Mouse (Mus musculus) layer of hippocampus, postnatal 36 days (tissue): ENCODE results near the gene Gm21887. TPM values are rescaled to one million over a fixed set of nuclear protein-coding genes. Genes with fewer than 3 reads are reported as not detected.
"Not testable (repeated sequence)": the region's sequence is repeated elsewhere in the genome, so short reads cannot be mapped to it uniquely, and the experiment has no call there.

Source experiments
- DNase-seq, 2 experiments: peaks; one replicate each; pipeline ENCODE4 v3.0.0; 2022
- total RNA-seq, 2 experiments: library from RNA; stranded (reverse); gene quantifications; 2 replicates each; pipeline ENCODE4 v1.2.3; 2021

The Gm21887 gene
- total RNA-seq, 2 experiments from 2014 or later, result 230 to 241 TPM

DNA sequence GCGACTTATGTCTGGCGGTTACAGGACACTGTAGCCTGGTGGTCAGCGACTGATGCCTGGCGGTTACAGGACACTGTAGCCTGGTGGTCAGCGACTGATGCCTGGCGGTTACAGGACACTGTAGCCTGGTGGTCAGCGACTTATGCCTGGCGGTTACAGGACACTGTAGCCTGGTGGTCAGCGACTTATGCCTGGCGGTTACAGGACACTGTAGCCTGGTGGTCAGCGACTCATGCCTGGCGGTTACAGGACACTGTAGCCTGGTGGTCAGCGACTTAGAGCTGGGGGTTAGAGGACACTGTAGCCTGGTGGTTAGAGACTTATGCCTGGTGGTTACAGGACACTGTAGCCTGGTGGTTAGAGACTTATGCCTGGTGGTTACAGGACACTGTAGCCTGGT lies 4.0 kb downstream of the Gm21887 start:
- DNase-seq, result not testable (repeated sequence)

- DNase-seq, result not testable (repeated sequence)
Observed at GRCm38 (mm10) chrX:170014038-170014437, 4.6 kb downstream of the Gm21887 start.

GRCm38 (mm10) chrX:170015883-170016282 lies 6.4 kb downstream of the Gm21887 start:
- not testable (repeated sequence) for DNase-seq

- peak in 1 of 2 experiments; percentile 70 for DNase-seq
Observed at GRCm38 (mm10) chrX:170017333-170018245, 8.1 kb downstream of the Gm21887 start.

DNA sequence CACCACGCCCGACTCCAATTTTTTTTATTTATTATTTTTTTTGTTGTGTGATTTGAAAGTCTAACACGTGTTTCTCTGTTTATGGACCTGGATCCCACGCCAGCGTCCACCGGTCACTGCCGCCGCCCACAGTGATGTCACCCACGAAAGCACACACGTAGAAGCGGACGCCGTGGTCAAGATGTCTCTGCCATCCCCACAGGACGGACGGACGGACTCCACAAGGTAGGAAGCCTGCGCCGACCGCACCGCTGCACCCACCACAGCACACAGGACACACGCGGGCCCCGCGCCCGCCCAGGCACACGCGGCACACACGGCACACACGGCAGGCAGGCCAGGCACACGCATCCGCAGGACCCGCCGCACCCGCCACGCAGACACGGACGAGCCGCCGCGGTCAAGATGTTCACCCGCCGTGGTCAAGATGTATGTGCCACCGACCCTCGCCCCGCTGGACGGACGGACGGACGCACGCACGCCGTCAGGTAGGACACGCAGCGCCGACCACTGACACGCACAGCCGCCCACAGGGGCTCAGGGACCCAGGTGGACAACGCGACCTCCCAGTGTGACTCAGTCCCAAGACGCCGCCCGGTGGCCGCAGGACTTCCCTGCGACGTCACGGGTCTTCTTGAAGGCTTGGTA lies 9.2 kb downstream of the Gm21887 start:
- DNase-seq, result peak in 1 of 2 experiments; percentile 53

DNA sequence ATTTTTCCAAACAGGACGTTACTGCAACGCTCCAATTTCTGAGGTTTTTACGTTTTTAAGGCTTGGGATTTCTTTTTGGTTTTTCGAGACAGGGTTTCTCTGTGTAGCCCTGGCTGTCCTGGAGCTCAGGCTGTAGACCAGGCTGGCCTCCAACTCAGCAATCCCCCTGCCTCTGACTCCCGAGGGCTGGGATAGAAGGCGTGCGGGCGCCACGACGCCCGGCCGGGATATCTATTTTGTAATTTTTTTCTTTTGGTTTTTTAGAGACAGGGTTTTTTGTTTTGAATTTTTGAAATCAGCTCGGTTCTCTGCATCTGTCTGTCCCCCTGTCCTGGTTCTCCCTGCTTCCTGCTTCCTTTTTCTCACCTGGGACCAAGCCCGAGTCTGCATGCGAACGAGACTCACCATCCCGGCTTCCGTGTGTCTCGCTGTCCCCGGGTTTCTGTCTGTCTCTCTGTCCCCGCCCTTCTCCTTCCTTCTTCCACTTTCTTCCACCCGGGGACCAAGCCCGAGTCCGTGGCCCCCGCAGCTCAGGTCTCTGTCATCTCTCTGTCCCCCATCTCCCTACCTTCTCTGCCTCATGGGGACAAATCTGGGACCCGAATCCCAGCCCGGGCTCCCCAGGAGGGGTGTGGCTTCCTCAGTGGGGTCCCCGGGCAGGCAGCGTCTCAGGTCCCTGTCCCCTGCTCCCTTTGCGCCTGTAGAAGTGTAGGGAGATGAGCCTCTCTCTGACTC lies 9.9 kb downstream of the Gm21887 start:
- DNase-seq, result peak in 1 of 2 experiments; percentile 29

DNA sequence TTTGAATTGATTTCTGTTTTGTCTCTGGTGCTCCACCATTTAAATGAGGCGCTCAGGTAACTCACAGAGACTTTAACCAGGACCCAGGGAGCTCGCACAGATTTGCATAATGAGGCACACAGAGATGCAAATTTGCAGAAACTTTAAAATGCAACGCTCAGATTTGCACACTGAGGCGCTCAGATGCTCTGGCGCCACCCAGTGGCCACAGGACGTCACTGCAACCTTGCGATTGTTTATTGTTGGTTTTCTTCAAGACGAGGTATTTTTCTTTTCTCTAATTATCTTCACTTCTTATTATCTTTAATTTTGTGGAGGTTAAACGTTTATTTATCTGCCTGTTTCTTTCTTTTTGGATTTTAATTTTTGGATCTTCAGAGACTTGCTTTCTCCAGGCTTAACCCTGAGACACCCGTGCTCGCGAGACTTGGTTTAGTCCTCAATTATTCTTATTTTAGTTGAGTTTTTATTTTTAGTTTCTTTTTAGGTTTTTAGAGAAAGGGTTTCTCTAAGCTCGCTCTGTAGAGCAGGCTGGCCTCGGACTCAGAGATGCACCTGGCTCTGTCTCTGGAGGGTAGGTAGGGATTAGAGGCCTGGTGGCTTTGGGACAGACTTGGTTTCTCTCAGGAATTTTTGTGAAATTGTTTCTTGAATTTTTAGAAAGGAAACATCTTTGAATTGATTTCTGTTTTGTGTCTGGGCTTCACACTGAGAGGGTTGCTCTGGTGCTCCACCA lies 10.7 kb downstream of the Gm21887 start:
- DNase-seq, result peak; percentile 87 to 90

DNA sequence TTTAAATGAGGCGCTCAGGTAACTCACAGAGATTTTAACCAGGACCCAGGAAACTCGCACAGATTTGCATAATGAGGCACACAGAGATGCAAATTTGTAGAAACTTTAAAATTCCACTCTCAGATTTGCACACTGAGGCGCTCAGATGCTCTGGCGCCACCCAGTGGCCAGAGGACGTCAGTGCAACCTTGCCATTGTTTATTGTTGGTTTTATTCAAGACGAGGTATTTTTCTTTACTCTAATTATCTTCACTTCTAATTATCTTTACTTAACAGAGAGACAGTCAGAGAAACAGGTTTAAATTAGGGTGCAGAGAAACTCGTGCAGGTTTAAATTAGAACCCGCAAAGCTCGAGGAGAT lies 11.2 kb downstream of the Gm21887 start:
- peak; percentile 62 to 78 for DNase-seq

DNA sequence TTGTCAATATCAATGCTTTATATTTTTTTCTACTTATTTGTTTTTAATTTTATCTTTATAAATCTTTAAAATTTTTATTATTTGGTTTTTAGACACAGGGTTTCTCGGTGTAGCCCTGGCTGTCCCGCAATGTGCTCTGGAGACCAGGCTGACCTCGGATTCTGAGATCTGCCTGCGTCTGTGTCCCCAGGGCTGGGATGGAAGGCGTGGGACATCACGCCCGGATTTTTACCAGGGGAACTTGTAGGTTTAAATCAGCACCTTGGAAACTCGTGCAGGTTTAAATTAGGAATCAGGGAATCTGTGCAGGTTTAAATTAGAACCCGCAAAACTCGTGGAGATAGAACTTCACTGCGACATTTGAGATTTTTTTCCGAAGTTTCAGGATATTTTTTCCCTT lies 11.7 kb downstream of the Gm21887 start:
- DNase-seq, result not testable (repeated sequence)

DNA sequence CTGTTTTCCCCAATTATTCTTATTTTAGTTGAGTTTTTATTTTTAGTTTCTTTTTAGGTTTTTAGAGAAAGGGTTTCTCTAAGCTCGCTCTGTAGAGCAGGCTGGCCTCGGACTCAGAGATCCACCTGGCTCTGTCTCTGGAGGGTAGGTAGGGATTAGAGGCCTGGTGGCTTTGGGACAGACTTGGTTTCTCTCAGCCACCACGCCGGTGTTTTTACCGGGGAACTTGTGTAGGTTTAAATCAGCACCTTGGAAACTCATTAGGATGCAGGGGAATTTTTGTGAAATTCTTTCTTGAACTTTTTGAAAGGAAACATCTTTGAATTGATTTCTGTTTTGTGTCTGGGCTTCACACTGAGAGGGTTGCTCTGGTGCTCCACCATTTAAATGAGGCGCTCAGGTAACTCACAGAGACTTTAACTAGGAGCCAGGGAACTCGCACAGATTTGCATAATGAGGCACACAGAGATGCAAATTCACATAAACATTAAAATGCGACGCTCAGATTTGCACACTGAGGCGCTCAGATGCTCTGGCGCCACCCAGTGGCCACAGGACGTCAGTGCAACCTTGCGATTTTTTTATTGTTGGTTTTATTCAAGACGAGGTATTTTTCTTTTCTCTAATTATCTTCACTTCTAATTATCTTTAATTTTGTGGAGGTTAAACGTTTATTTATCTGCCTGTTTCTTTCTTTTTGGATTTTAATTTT lies 12.4 kb downstream of the Gm21887 start:
- peak in 1 of 2 experiments; percentile 60 for DNase-seq

Other genes starting within 250 kb of the Gm21887 start
- not detected for gene 4933400A11Rik, start 230.0 kb upstream of the Gm21887 start, total RNA-seq